Mouse (Mus musculus) heart, embryonic 11.5 days (tissue): Measurements from ENCODE around the gene Fam168a. TPM values are rescaled to one million over a fixed set of nuclear protein-coding genes. Genes with fewer than 3 reads are reported as not detected.
"Not testable (repeated sequence)": the region's sequence is repeated elsewhere in the genome, so short reads cannot be mapped to it uniquely, and the experiment has no call there.

Source experiments
- ATAC-seq: fragments of 200-750 bp; cut with Nextera tagmentation; replicated peaks from 2 replicates; pipeline ENCODE4 v1.8.0; 2017; ENCODE audit warnings: moderate library complexity; ENCODE audit not compliant: insufficient number of reproducible peaks, low FRiP score, low TSS enrichment
- H3K27ac ChIP-seq: fragments of 300-500 bp; sonication (generic); 2 replicates; pipeline ENCODE4 v1.5.1; 2014; ENCODE audit warnings: mild to moderate bottlenecking, low read depth, low read length
- H3K27me3 ChIP-seq: fragments of 300-500 bp; sonication (generic); 2 replicates; pipeline ENCODE4 v1.6.1; 2014; ENCODE audit warnings: mild to moderate bottlenecking, low read length, mixed read lengths; ENCODE audit not compliant: control insufficient read depth, insufficient read depth
- H3K36me3 ChIP-seq: fragments of 300-500 bp; sonication (generic); 2 replicates; pipeline ENCODE4 v1.6.1; 2014; ENCODE audit warnings: mild to moderate bottlenecking, low read length, moderate library complexity, mixed read lengths; ENCODE audit not compliant: control insufficient read depth, insufficient read depth
- H3K4me1 ChIP-seq: fragments of 300-500 bp; sonication (generic); 2 replicates; pipeline ENCODE4 v1.6.1; 2014; ENCODE audit warnings: low read length; ENCODE audit not compliant: control insufficient read depth, insufficient read depth
- H3K4me2 ChIP-seq: fragments of 300-500 bp; sonication (generic); 2 replicates; pipeline ENCODE4 v1.6.1; 2014; ENCODE audit warnings: mild to moderate bottlenecking, moderate library complexity
- H3K4me3 ChIP-seq: fragments of 300-500 bp; sonication (generic); 2 replicates; pipeline ENCODE4 v1.5.1; 2014; ENCODE audit warnings: low read depth, low read length
- H3K9ac ChIP-seq: fragments of 300-500 bp; sonication (generic); 2 replicates; pipeline ENCODE4 v1.6.1; 2014; ENCODE audit warnings: mild to moderate bottlenecking, low read depth, low read length, moderate library complexity
- H3K9me3 ChIP-seq: fragments of 300-500 bp; sonication (generic); replicated peaks from 2 replicates; pipeline ENCODE4 v1.6.1; 2016; ENCODE audit warnings: low read length; ENCODE audit not compliant: control insufficient read depth
- WGBS: fragments of 180-500 bp; shearing (Covaris S2); extraction: QIAGEN DNeasy Blood & Tissue Kit; methylation state at CpG from one replicate; pipeline ENCODE4 v1.1.7; 2014; ENCODE audit not compliant: insufficient replicate concordance; 5-methylcytosine and 5-hydroxymethylcytosine counted together
- polyA plus RNA-seq: library from polyadenylated mRNA; unstranded; fragments of >200 nt; fragmentation: Nextera tagmentation; extraction: Ambion mirVana; gene quantifications from 2 replicates; pipeline ENCODE4 v1.2.1, GENCODE M21; 2014

The Fam168a gene
- polyA plus RNA-seq, 1 experiment from 2014 or later = 34.9 TPM

DNA sequence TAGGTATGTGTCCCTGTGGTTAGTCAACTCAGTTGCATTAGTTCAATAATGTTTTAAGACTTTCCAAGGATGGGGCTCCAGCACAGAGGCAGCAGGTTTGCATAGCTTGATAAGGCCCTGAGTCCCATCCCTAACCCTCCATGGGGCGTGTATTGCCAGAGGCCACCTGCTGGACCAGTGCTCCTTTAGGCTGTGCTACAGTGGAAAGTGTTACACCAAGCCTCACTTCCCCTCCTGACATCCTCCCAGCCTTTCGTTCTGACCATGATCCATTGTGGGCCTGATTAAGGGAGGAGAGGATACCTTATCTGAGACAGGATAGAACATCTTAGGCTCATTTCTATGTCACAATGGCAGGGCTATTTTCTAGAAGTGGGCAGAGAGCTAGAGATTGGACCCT, 137.4 kb downstream of the Fam168a start:
- 66% methylated on average over 2 of the region's 2 CpGs for WGBS
- no peaks in the 10 kb centered on the region for H3K36me3 ChIP-seq
- H3K9me3 ChIP-seq = no peaks in the 10 kb centered on the region
- H3K27me3 ChIP-seq = no peaks in the 10 kb centered on the region
- no peak overlapping the region for H3K9ac ChIP-seq
- peak overlapping the region; percentile 16; the same call in 1 of the 2 replicates for H3K27ac ChIP-seq
- ATAC-seq = no peak
- 0 out of 2 replicates have a peak overlapping the region, but pooled peaks have one; percentile 17 for H3K4me2 ChIP-seq
- H3K4me3 ChIP-seq = no peak overlapping the region
- H3K4me1 ChIP-seq = peaks cover 22% of the 10 kb centered on the region

DNA sequence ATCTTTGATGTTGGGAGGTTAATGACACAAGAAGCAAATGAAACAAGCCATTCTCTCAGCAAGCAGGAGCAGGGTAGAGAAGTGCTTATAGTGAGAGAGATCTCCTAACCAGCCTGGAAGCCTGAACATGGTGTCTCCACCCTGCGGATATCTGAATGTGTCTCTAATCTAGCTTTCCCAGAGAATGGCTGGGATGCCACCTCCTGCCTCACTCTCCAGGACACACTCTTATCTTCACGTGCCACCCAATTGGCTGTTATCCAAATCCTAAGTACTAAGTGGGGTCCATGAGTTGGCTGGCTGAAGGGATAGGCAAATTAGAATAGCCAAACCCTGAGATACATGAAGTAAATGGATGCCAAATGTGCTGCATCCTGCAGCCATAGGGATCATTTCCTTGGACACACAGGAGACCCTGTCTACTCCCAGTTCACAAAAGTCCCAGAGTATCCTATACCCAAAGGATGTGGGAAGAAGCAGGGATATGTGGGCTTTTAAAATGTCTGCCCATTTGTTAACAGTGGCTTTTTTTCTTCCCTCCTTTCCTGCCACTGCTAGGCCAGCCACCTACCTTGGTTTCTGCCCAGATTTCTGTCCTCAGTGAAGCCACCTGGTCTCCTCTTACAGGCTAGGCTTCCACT, 138.1 kb downstream of the Fam168a start:
- ATAC-seq = no peak
- no peak overlapping the region for H3K4me3 ChIP-seq
- H3K4me1 ChIP-seq = peaks cover 22% of the 10 kb centered on the region
- H3K27me3 ChIP-seq = no peaks in the 10 kb centered on the region
- no peaks in the 10 kb centered on the region for H3K36me3 ChIP-seq
- H3K27ac ChIP-seq = peak overlapping the region; percentile 36; the same call in 1 of the 2 replicates
- 0 out of 2 replicates have a peak overlapping the region, but pooled peaks have one; percentile 17 for H3K4me2 ChIP-seq
- no peaks in the 10 kb centered on the region for H3K9me3 ChIP-seq
- H3K9ac ChIP-seq = no peak overlapping the region
- 29% methylated on average over 2 of the region's 2 CpGs for WGBS

DNA sequence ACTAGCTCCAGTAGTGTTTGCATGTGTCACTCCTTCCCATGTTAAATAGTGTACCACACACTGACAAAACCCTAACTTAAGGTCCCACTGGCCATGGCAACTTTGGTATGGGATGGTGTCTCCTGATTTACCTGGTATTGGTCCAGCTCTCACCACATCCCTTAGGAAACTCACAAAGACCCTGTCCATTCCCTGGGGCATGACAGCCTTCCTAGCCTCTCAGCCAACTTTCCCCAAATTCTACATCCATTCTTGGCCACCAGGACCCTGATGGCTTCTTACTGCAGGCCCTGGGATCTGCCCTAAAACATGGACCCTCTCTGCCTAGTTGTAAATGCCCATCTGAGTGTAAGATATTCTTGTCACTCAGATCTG, 138.6 kb downstream of the Fam168a start:
- Histone ChIP-seq H3K4me2 (no peak overlapping the region), H3K9ac (no peak overlapping the region), H3K27ac (0 out of 2 replicates have a peak overlapping the region, but pooled peaks have one; percentile 36), H3K36me3 (0 out of 2 replicates have a peak, but pooled peaks cover 2% of the 10 kb centered on the region), H3K4me1 (peaks cover 17% of the 10 kb centered on the region), H3K27me3 (no peaks in the 10 kb centered on the region), H3K9me3 (no peaks in the 10 kb centered on the region), H3K4me3 (no peak overlapping the region)
- ATAC-seq = no peak

DNA sequence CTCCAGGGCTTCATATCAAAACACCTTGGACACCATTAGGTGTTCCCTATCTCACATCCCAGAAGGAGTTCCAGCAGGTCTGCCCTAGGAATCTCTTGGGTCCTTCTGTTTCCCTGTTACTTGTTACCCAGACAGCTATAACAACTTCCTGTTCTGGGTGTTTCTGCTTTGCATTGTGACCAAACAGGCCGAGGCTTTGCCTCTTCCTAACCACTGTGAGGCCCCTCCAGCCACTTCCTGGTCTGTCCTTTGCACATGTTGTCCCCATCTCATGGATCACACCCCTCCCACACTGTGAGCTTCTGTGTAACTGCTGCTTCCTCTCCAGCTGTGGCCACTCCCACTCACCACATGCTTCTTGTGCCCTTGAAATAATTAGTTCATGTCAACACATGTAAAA, 139.0 kb downstream of the Fam168a start:
- Histone ChIP-seq H3K9me3 (no peaks in the 10 kb centered on the region), H3K4me2 (no peak overlapping the region), H3K4me3 (no peak overlapping the region), H3K27ac (0 out of 2 replicates have a peak overlapping the region, but pooled peaks have one; percentile 36), H3K27me3 (no peaks in the 10 kb centered on the region), H3K4me1 (peaks cover 16% of the 10 kb centered on the region), H3K36me3 (0 out of 2 replicates have a peak, but pooled peaks cover 2% of the 10 kb centered on the region), H3K9ac (no peak overlapping the region)
- no peak for ATAC-seq
- whole genome bisulfite sequencing = 20% methylated on average over 1 of the region's 1 CpGs

DNA sequence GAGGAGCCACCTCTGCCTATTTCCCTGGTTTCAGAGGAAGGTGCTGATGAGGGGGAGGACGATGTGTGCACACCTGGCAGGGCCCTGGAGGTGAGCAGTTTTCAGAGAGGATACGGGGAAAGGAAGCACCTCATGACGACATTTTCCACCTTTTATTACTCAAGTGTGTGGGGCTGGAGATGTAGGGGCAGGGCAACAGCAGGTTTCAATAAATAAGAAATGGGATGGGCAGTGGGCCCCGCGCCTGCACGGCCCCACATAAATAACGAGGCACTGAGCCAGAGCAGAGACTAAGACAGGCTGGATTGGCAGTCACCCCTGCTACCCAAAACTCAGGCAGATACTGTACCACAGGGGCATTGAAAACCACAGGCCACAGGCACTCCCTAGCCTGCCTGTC, 139.6 kb downstream of the Fam168a start:
- H3K27ac ChIP-seq, H3K9ac ChIP-seq: not testable (repeated sequence)
- 78% methylated on average over 7 of the region's 7 CpGs for WGBS

DNA sequence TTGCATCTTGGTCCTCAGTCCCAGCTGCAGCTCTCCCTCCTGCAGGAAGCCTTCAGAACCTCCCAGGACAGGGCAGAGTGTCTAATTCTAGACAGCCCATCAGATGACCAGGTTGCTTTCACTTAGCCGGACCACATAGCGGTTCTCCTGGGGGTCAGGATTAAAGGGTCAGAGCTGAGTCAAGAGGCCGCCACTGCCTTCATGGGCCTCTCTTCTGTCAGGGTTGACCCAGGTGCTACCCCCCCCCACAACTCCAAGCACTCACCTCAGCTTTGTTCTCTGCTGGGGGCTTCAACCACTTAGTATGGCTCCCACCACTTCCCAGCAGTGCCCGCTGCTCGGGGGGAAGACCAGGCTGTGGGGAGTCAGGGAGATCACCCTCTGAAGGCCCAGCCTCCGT, 140.7 kb downstream of the Fam168a start:
- Histone ChIP-seq H3K4me2 (no peak overlapping the region), H3K4me3 (no peak overlapping the region), H3K27me3 (no peaks in the 10 kb centered on the region), H3K9me3 (no peaks in the 10 kb centered on the region), H3K9ac (no peak overlapping the region), H3K4me1 (peaks cover 24% of the 10 kb centered on the region), H3K36me3 (0 out of 2 replicates have a peak, but pooled peaks cover 2% of the 10 kb centered on the region), H3K27ac (no peak overlapping the region)
- 86% methylated on average over 6 of the region's 6 CpGs for WGBS
- no peak for ATAC-seq

More for the DNA sequence above, 139.6 kb downstream of the Fam168a start:
- H3K36me3 ChIP-seq, H3K9me3 ChIP-seq, H3K4me2 ChIP-seq, H3K4me3 ChIP-seq, ATAC-seq, H3K27me3 ChIP-seq: not testable (repeated sequence)
- peaks cover 16% of the 10 kb centered on the region for H3K4me1 ChIP-seq

DNA sequence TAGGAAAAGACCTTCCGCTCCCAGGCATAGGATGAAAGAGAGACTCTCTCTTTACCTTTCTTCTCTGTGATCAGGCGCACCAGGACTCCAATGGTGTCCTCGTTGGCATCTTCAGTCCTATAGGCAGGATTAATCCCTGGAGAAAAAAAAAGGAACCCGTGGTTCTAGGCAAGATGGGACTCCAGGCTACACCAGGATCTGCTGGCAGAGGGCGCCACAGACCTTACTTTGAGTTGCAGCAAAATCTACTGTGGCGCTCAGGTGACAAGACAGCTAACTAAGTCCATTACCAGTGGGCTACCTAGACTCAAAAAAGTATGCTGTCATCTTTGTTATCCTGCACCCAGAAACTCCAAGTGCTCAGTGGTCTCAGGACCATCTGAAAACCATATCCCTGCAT, 142.3 kb downstream of the Fam168a start:
- Histone ChIP-seq H3K27ac (no peak overlapping the region), H3K9ac (no peak overlapping the region), H3K4me2 (no peak overlapping the region), H3K4me1 (peaks cover 38% of the 10 kb centered on the region), H3K27me3 (no peaks in the 10 kb centered on the region), H3K36me3 (0 out of 2 replicates have a peak, but pooled peaks cover 2% of the 10 kb centered on the region), H3K4me3 (no peak overlapping the region), H3K9me3 (no peaks in the 10 kb centered on the region)
- ATAC-seq = no peak
- 36% methylated on average over 6 of the region's 6 CpGs for WGBS

DNA sequence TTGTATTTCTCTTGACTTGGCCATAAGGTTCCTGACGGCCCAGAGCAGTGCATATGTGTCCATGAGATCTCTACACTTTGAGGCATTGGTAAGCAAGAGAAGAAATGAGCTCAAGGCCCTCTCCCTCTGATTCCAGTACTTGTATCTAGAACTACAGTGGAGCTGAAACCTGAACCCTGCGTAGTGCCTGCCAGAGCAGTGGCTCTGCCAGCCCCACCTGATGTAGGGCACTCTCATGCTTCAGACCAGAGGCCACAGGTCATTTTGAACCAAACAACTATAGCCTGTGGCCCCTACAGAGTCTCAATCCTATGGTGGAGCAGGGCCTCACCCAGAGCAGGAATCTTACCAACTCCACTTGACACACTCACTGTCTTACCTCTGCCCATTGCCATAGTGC, 143.1 kb downstream of the Fam168a start:
- Histone ChIP-seq H3K36me3 (0 out of 2 replicates have a peak, but pooled peaks cover 2% of the 10 kb centered on the region), H3K4me3 (no peak overlapping the region), H3K27me3 (no peaks in the 10 kb centered on the region), H3K27ac (no peak overlapping the region), H3K4me2 (no peak overlapping the region), H3K4me1 (peaks cover 38% of the 10 kb centered on the region), H3K9me3 (no peaks in the 10 kb centered on the region), H3K9ac (no peak overlapping the region)
- WGBS = 92% methylated on average over 2 of the region's 2 CpGs
- ATAC-seq = no peak
